Mouse (Mus musculus): ENCODE results near the gene Tenm4. TPM values are rescaled to one million over a fixed set of nuclear protein-coding genes. Genes with fewer than 3 reads are reported as not detected.

Gene Tenm4
- polyA plus RNA-seq, 1 experiment from 2014 or later: 38.0 TPM

DNA sequence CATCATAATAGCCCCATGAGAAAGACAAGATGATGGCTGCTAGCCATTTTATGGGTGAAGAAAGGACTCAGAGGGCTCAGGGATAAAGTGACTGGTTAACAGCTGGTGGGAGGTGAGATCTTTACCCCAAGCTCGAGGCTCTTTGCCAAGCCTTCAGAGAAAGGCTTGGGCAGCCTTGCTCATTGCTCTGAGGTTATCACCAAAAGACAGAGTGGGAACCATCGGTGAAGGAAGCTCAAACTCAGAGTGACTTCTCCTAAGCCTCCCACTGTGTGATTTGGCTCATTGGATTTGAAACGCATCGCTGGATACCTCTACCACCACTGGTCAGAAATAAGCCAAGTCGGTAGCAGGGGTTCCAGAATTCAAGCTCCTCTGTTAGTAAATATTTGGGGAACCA is 19.1 kb upstream of the Tenm4 start:
- Histone ChIP-seq H3K27ac (replicated peaks; ENCODE audit: low read depth, low read length) (no peak overlapping the region), H3K4me1 (ENCODE audit: control insufficient read depth, insufficient read depth, low read length) (peaks cover 5% of the 10 kb centered on the region; the same call in 1 of the 2 replicates), H3K27me3 (ENCODE audit: control insufficient read depth, insufficient read depth, low read length) (no peaks in the 10 kb centered on the region), H3K36me3 (ENCODE audit: control insufficient read depth, insufficient read depth, low read length) (no peaks in the 10 kb centered on the region), H3K4me2 (ENCODE audit: low read length) (no peak overlapping the region), H3K9ac (replicated peaks; ENCODE audit: low read length) (no peak overlapping the region), H3K9me3 (ENCODE audit: control insufficient read depth, low read length) (no peaks in the 10 kb centered on the region), H3K4me3 (replicated peaks; ENCODE audit: low read depth, low read length) (no peak overlapping the region)
- ATAC-seq (ENCODE audit: low FRiP score, low TSS enrichment) (no peak), DNase-seq (no peak)
- WGBS: 8% methylated on average over 5 of the region's 5 CpGs

- H3K27ac ChIP-seq (replicated peaks; ENCODE audit: low read depth, low read length): no peak overlapping the region
- H3K9me3 ChIP-seq (ENCODE audit: control insufficient read depth, low read length): no peaks in the 10 kb centered on the region
- H3K27me3 ChIP-seq (ENCODE audit: control insufficient read depth, insufficient read depth, low read length): no peaks in the 10 kb centered on the region
- H3K9ac ChIP-seq (replicated peaks; ENCODE audit: low read length): peak overlapping the region; percentile 46; the same call in 1 of the 2 replicates
- WGBS: 3% methylated on average over 4 of the region's 4 CpGs
- no peaks in the 10 kb centered on the region for H3K36me3 ChIP-seq (ENCODE audit: control insufficient read depth, insufficient read depth, low read length)
- peaks cover 5% of the 10 kb centered on the region; the same call in 1 of the 2 replicates for H3K4me1 ChIP-seq (ENCODE audit: control insufficient read depth, insufficient read depth, low read length)
- H3K4me3 ChIP-seq (replicated peaks; ENCODE audit: low read depth, low read length): peak overlapping the region; percentile 31; the same call in 1 of the 2 replicates
- ATAC-seq (ENCODE audit: low FRiP score, low TSS enrichment) (no peak), DNase-seq (no peak)
- H3K4me2 ChIP-seq (ENCODE audit: low read length): peak overlapping the region; percentile 49
Observed at GRCm38 (mm10) chr7:96152431-96152830, 18.6 kb upstream of the Tenm4 start.

GRCm38 (mm10) chr7:96152924-96153359 is 18.1 kb upstream of the Tenm4 start:
- H3K9ac ChIP-seq (replicated peaks; ENCODE audit: low read length): peak overlapping the region; percentile 46
- DNase-seq (peak; percentile 81), ATAC-seq (ENCODE audit: low FRiP score, low TSS enrichment) (peak; percentile 91)
- peaks cover 5% of the 10 kb centered on the region; the same call in 1 of the 2 replicates for H3K4me1 ChIP-seq (ENCODE audit: control insufficient read depth, insufficient read depth, low read length)
- H3K4me2 ChIP-seq (ENCODE audit: low read length): peak overlapping the region; percentile 49
- H3K27ac ChIP-seq (replicated peaks; ENCODE audit: low read depth, low read length): no peak overlapping the region; the same call in 1 of the 2 replicates
- H3K36me3 ChIP-seq (ENCODE audit: control insufficient read depth, insufficient read depth, low read length): no peaks in the 10 kb centered on the region
- H3K9me3 ChIP-seq (ENCODE audit: control insufficient read depth, low read length): no peaks in the 10 kb centered on the region
- 2% methylated on average over 10 of the region's 10 CpGs for WGBS
- peak overlapping the region; percentile 31 for H3K4me3 ChIP-seq (replicated peaks; ENCODE audit: low read depth, low read length)
- 0 out of 2 replicates have a peak, but pooled peaks cover 2% of the 10 kb centered on the region for H3K27me3 ChIP-seq (ENCODE audit: control insufficient read depth, insufficient read depth, low read length)

- Histone ChIP-seq H3K4me1 (ENCODE audit: control insufficient read depth, insufficient read depth, low read length) (peaks cover 5% of the 10 kb centered on the region; the same call in 1 of the 2 replicates), H3K27me3 (ENCODE audit: control insufficient read depth, insufficient read depth, low read length) (0 out of 2 replicates have a peak, but pooled peaks cover 3% of the 10 kb centered on the region), H3K4me2 (ENCODE audit: low read length) (no peak overlapping the region), H3K36me3 (ENCODE audit: control insufficient read depth, insufficient read depth, low read length) (no peaks in the 10 kb centered on the region), H3K9ac (replicated peaks; ENCODE audit: low read length) (no peak overlapping the region), H3K4me3 (replicated peaks; ENCODE audit: low read depth, low read length) (no peak overlapping the region), H3K27ac (replicated peaks; ENCODE audit: low read depth, low read length) (no peak overlapping the region), H3K9me3 (ENCODE audit: control insufficient read depth, low read length) (no peaks in the 10 kb centered on the region)
- DNase-seq (no peak), ATAC-seq (ENCODE audit: low FRiP score, low TSS enrichment) (no peak)
- 69% methylated on average over 3 of the region's 3 CpGs for WGBS
Observed at GRCm38 (mm10) chr7:96154025-96154424, 17.0 kb upstream of the Tenm4 start.

- DNase-seq: no peak
- 71% methylated on average over 7 of the region's 7 CpGs for WGBS
Observed at GRCm38 (mm10) chr7:96156481-96157255, 14.4 kb upstream of the Tenm4 start.

DNA sequence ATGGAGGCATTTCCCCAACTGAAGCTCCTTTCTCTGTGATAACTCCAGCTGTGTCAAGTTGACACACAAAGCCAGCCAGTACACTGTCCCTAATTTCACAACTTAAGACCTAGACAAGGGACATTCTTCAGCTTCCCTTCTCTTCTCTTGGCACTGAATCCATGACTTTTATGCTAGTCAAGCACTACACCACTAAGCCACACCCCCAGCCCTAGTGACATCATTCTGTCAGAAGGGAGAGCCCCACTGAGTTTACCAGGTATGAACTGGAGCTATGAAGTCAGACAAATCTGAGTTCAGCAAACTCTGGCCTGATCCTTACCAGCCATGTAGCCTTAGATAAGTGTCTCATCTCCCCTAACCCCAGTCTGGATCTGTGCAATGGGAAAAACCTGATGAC is 6.9 kb upstream of the Tenm4 start:
- H3K9ac ChIP-seq (replicated peaks; ENCODE audit: low read length): no peak overlapping the region
- DNase-seq (no peak), ATAC-seq (ENCODE audit: low FRiP score, low TSS enrichment) (no peak)
- H3K36me3 ChIP-seq (ENCODE audit: control insufficient read depth, insufficient read depth, low read length): no peaks in the 10 kb centered on the region
- H3K4me1 ChIP-seq (ENCODE audit: control insufficient read depth, insufficient read depth, low read length): 0 out of 2 replicates have a peak, but pooled peaks cover 10% of the 10 kb centered on the region
- no peak overlapping the region for H3K4me3 ChIP-seq (replicated peaks; ENCODE audit: low read depth, low read length)
- H3K27ac ChIP-seq (replicated peaks; ENCODE audit: low read depth, low read length): no peak overlapping the region
- peaks cover 3% of the 10 kb centered on the region; the same call in 1 of the 2 replicates for H3K27me3 ChIP-seq (ENCODE audit: control insufficient read depth, insufficient read depth, low read length)
- H3K9me3 ChIP-seq (ENCODE audit: control insufficient read depth, low read length): no peaks in the 10 kb centered on the region
- no peak overlapping the region for H3K4me2 ChIP-seq (ENCODE audit: low read length)

More at GRCm38 (mm10) chr7:96156481-96157255, 14.4 kb upstream of the Tenm4 start:
- ATAC-seq (ENCODE audit: low FRiP score, low TSS enrichment): no peak
- Histone ChIP-seq H3K36me3 (ENCODE audit: control insufficient read depth, insufficient read depth, low read length) (no peaks in the 10 kb centered on the region), H3K4me2 (ENCODE audit: low read length) (no peak overlapping the region), H3K27ac (replicated peaks; ENCODE audit: low read depth, low read length) (no peak overlapping the region), H3K4me1 (ENCODE audit: control insufficient read depth, insufficient read depth, low read length) (peaks cover 5% of the 10 kb centered on the region; the same call in 1 of the 2 replicates), H3K9me3 (ENCODE audit: control insufficient read depth, low read length) (no peaks in the 10 kb centered on the region), H3K4me3 (replicated peaks; ENCODE audit: low read depth, low read length) (no peak overlapping the region), H3K27me3 (ENCODE audit: control insufficient read depth, insufficient read depth, low read length) (peaks cover 6% of the 10 kb centered on the region; the same call in 1 of the 2 replicates), H3K9ac (replicated peaks; ENCODE audit: low read length) (no peak overlapping the region)

DNA sequence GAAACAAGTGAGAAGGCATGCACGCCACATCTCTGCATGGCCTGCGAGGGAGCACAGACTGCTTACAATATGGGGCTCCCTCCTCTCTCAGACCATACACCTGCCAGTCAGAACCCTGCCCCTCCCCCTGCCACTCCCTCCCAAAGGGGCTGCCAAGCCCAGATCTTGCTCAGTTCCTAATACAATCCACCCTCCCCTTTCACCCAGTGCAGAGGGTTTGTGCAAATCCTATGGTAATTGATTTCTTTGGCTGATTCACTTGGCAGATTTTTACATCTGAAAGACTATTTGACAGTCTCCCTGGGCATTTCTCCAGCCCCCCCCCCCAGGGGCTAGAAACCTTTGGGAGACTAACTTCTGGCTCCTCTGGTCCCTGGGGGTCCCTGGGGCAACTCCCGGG is 2.1 kb upstream of the Tenm4 start:
- Histone ChIP-seq H3K36me3 (ENCODE audit: control insufficient read depth, insufficient read depth, low read length) (no peaks in the 10 kb centered on the region), H3K4me3 (replicated peaks; ENCODE audit: low read depth, low read length) (no peak overlapping the region), H3K9me3 (ENCODE audit: control insufficient read depth, low read length) (no peaks in the 10 kb centered on the region), H3K4me1 (ENCODE audit: control insufficient read depth, insufficient read depth, low read length) (0 out of 2 replicates have a peak, but pooled peaks cover 10% of the 10 kb centered on the region), H3K9ac (replicated peaks; ENCODE audit: low read length) (no peak overlapping the region), H3K27me3 (ENCODE audit: control insufficient read depth, insufficient read depth, low read length) (0 out of 2 replicates have a peak, but pooled peaks cover 4% of the 10 kb centered on the region), H3K27ac (replicated peaks; ENCODE audit: low read depth, low read length) (peak overlapping the region; percentile 17; the same call in 1 of the 2 replicates), H3K4me2 (ENCODE audit: low read length) (0 out of 2 replicates have a peak overlapping the region, but pooled peaks have one; percentile 6)
- ATAC-seq (ENCODE audit: low FRiP score, low TSS enrichment) (peak; percentile 93), DNase-seq (peak; percentile 80)
- WGBS: 3% methylated on average over 3 of the region's 3 CpGs

DNA sequence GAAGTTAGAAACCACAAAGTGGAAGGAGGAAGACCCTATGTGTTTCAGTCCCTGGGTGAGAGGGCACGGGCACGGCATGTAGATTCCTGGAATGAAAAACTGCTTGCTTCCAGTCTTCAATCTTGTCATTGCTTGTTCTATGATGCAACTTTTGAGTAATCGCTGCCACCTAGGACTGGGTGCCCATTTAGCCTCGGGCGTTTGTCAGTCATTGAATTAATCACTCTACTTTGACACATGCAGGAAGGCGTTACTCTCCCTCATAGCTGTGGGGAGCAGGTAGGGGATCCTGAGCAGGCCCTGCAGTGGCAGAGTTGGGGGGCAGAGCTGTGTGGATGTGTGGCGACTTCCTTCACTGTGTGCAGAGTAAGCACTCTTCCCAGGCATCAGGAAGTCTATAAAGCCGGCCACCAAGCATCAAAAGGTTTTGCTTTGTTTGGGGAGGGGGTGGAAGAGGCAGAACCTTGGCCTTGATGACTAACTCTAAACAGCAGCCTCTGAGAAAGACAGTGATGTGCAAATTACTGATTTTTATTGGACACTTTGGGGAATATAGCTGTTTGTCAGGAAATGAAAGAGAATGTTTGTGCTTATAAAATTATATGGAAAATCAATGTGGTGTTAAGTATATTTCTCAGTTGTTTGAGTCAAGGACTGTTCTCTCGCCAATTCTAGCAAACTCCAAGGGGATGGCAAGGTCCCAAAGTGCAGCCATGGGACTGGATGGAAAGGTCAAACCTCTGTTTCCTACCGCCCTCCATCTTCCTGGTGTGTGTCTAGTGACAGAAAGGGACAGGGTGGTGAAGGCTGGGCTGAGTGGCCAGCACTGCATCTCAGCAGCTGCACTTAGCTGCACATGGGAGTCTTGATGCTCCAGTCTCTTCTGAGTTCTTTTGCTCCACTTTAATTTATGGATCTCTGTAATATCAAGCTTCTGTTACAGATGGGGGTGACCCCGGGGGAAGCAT is 834 bp downstream of the Tenm4 start:
- DNase-seq (no peak), ATAC-seq (ENCODE audit: low FRiP score, low TSS enrichment) (no peak)

More for the DNA sequence above, 834 bp downstream of the Tenm4 start:
- Histone ChIP-seq H3K4me3 (replicated peaks; ENCODE audit: low read depth, low read length) (no peak overlapping the region), H3K4me1 (ENCODE audit: control insufficient read depth, insufficient read depth, low read length) (0 out of 2 replicates have a peak, but pooled peaks cover 10% of the 10 kb centered on the region), H3K36me3 (ENCODE audit: control insufficient read depth, insufficient read depth, low read length) (no peaks in the 10 kb centered on the region), H3K27me3 (ENCODE audit: control insufficient read depth, insufficient read depth, low read length) (peaks cover 7% of the 10 kb centered on the region; the same call in 1 of the 2 replicates), H3K4me2 (ENCODE audit: low read length) (no peak overlapping the region), H3K27ac (replicated peaks; ENCODE audit: low read depth, low read length) (no peak overlapping the region), H3K9me3 (ENCODE audit: control insufficient read depth, low read length) (no peaks in the 10 kb centered on the region), H3K9ac (replicated peaks; ENCODE audit: low read length) (no peak overlapping the region)
- WGBS: 55% methylated on average over 11 of the region's 11 CpGs
